Mouse (Mus musculus) lung, adult 10 weeks (tissue): ENCODE data around the gene Il23r. TPM values are rescaled to one million over a fixed set of nuclear protein-coding genes. Genes with fewer than 3 reads are reported as not detected.

Experiments used
- polyA plus RNA-seq: library from polyadenylated mRNA; stranded (reverse); fragments of 350-450 nt; fragmentation: Illumina TruSeq; extraction: RNeasy Lipid Tissue Mini Kit (QIAGEN cat#74804); gene quantifications from one replicate; pipeline ENCODE4 v1.2.3, GENCODE M21; 2014; ENCODE audit warnings: low read depth, low replicate concordance; ENCODE audit not compliant: insufficient read depth

Gene Il23r
- 0.09 TPM for polyA plus RNA-seq

GRCm38 (mm10) chr6:67491755-67492154 lies at the start of gene Il23r:
Il23r (minus strand) TSS chr6:67491855.

GRCm38 (mm10) chr6:67535777-67536054 lies 44.1 kb upstream of the Il23r start, which contains the start of gene Tacstd2:
Tacstd2 (minus strand) TSS chr6:67535796.

GRCm38 (mm10) chr6:67375982-67376391 lies 115.7 kb downstream of the Il23r start, which contains the start of gene Il12rb2:
Il12rb2 (minus strand) TSS chr6:67376188.

Other genes with a start within 250 kb of the Il23r start
- 0.59 TPM for gene Il12rb2, start 115.7 kb downstream of the Il23r start, polyA plus RNA-seq
- 46.8 TPM for gene Tacstd2, start 43.9 kb upstream of the Il23r start, polyA plus RNA-seq